Comparison of ENCODE assay signal across 19 mouse cellular contexts in the genomic region with DNA sequence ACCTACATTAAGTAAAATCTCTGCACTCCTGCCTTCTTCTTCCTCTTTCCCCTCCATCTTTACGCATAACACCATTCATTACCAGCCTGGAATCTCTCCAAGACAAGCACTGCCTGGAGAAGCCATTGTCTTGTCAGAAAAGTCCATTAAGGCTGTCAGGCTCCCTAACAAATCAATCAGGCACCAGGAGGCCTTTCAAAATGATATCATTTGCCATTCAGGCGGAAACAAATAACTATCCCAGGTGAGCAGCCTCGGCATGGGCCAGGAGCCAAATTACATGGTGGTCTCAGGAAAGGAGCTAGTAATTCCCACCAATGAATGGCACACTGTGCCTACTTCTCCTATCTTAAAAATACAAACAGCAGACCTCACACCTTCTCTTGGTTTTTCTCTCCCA.
DNase-seq lines count a peak whose midpoint lies in the region; ATAC-seq and TF ChIP-seq lines count a peak whose summit lies in the region.
"Had no signal": no experiment of that assay in that cellular context is flagged by ENCODE, and none has a peak within 500 bp of the region (broad histone marks: within the 10 kb centered on the region; RNA-seq: fewer than 3 reads in every experiment).

No protein-coding gene starts in this region.

- H3K4me3 ChIP-seq in hindbrain, embryonic 12.5 days = no peak overlapping the region
- H3K4me3 ChIP-seq in hindbrain, embryonic 10.5 days = no peak overlapping the region
- no peak overlapping the region for H3K4me3 ChIP-seq in midbrain, embryonic 11.5 days (ENCODE audit: low read depth, low read length)
- H3K4me3 ChIP-seq in midbrain, embryonic 10.5 days = no peak overlapping the region
- H3K4me3 ChIP-seq: heart, embryonic 13.5 days; hindbrain, embryonic 15.5 days had no signal

- H3K27ac ChIP-seq in hindbrain, embryonic 12.5 days = no peak overlapping the region
- H3K27ac ChIP-seq in hindbrain, embryonic 10.5 days = no peak overlapping the region
- H3K27ac ChIP-seq in midbrain, embryonic 11.5 days (ENCODE audit: low read depth, low read length) = no peak overlapping the region
- H3K27ac ChIP-seq in midbrain, embryonic 10.5 days (replicated peaks) = no peak overlapping the region
- H3K27ac ChIP-seq: heart, embryonic 13.5 days; hindbrain, embryonic 15.5 days had no signal

- TF ChIP-seq POLR2A in brain, embryonic 14.5 days (IDR thresholded peaks at IDR 0.05; ENCODE audit: borderline replicate concordance, extremely low read depth, insufficient read depth, insufficient read length, poor library complexity, severe bottlenecking) = no peak

- H3K36me3 ChIP-seq in hindbrain, embryonic 12.5 days = no peaks in the 10 kb centered on the region
- H3K36me3 ChIP-seq in hindbrain, embryonic 10.5 days = no peaks in the 10 kb centered on the region
- H3K36me3 ChIP-seq in midbrain, embryonic 11.5 days (ENCODE audit: control insufficient read depth, insufficient read depth, low read length) = no peaks in the 10 kb centered on the region
- no peaks in the 10 kb centered on the region for H3K36me3 ChIP-seq in midbrain, embryonic 10.5 days
- H3K36me3 ChIP-seq: G1E; heart, embryonic 13.5 days; hindbrain, embryonic 15.5 days had no signal

- ATAC-seq in hindbrain, embryonic 12.5 days (ENCODE audit: low FRiP score) = peak; percentile 29; the same call in 1 of the 2 replicates
- no peak for ATAC-seq in midbrain, embryonic 11.5 days (ENCODE audit: low FRiP score)
- ATAC-seq: CD4-positive, CD25-positive, alpha-beta regulatory T cell, adult 4 months; forebrain, embryonic 16.5 days had no signal

- no peak overlapping the region for H3K9ac ChIP-seq in hindbrain, embryonic 12.5 days
- no peak overlapping the region for H3K9ac ChIP-seq in midbrain, embryonic 11.5 days (ENCODE audit: low read length)
- H3K9ac ChIP-seq: heart, embryonic 13.5 days; hindbrain, embryonic 15.5 days had no signal

- no peak for TF ChIP-seq CTCF in brain, embryonic 14.5 days (IDR thresholded peaks at IDR 0.05; ENCODE audit: borderline replicate concordance, extremely low read depth, insufficient read depth, insufficient read length)

- peak; percentile 9 to 19 for DNase-seq in cerebellum, postnatal 10 days
- no peak for DNase-seq in cerebellum, postnatal 14 days
- no peak for DNase-seq in hindbrain, embryonic 10.5 days (ENCODE audit: low spot score)
- DNase-seq in midbrain, embryonic 11.5 days (ENCODE audit: low spot score, missing footprints) = peak; percentile 31
- no peak for DNase-seq in midbrain, embryonic 10.5 days (ENCODE audit: low spot score)
- DNase-seq in brain, embryonic 14.5 days (ENCODE audit: low read depth) = peak; percentile 68
- DNase-seq: adrenal gland, postnatal 10 days; B cell, adult 2 months; cerebellum, adult 11-12 months; cerebellum, adult 9-10 months; gastrocnemius, postnatal 14 days; heart, postnatal 36 days; kidney, adult 11 months had no signal

- H3K4me2 ChIP-seq in hindbrain, embryonic 12.5 days (replicated peaks) = no peak overlapping the region
- no peak overlapping the region for H3K4me2 ChIP-seq in midbrain, embryonic 11.5 days
- H3K4me2 ChIP-seq: heart, embryonic 13.5 days; hindbrain, embryonic 15.5 days had no signal

- H3K9me3 ChIP-seq in hindbrain, embryonic 12.5 days (replicated peaks) = no peaks in the 10 kb centered on the region
- no peaks in the 10 kb centered on the region for H3K9me3 ChIP-seq in hindbrain, embryonic 10.5 days
- no peaks in the 10 kb centered on the region for H3K9me3 ChIP-seq in midbrain, embryonic 11.5 days (ENCODE audit: control insufficient read depth, low read length)
- no peaks in the 10 kb centered on the region for H3K9me3 ChIP-seq in midbrain, embryonic 10.5 days (replicated peaks)
- H3K9me3 ChIP-seq: heart, embryonic 13.5 days; hindbrain, embryonic 15.5 days had no signal

- H3K27me3 ChIP-seq in hindbrain, embryonic 12.5 days = no peaks in the 10 kb centered on the region
- H3K27me3 ChIP-seq in hindbrain, embryonic 10.5 days (ENCODE audit: insufficient read depth, poor library complexity, severe bottlenecking) = no peaks in the 10 kb centered on the region
- H3K27me3 ChIP-seq in midbrain, embryonic 11.5 days (ENCODE audit: control insufficient read depth, insufficient read depth, low read length) = no peaks in the 10 kb centered on the region
- H3K27me3 ChIP-seq in midbrain, embryonic 10.5 days (ENCODE audit: low read depth, poor library complexity, severe bottlenecking) = no peaks in the 10 kb centered on the region
- H3K27me3 ChIP-seq: hindbrain, embryonic 15.5 days had no signal

- H3K4me1 ChIP-seq in hindbrain, embryonic 12.5 days = 0 out of 2 replicates have a peak, but pooled peaks cover 3% of the 10 kb centered on the region
- H3K4me1 ChIP-seq in hindbrain, embryonic 10.5 days (replicated peaks) = no peaks in the 10 kb centered on the region; the same call in 1 of the 2 replicates
- H3K4me1 ChIP-seq in midbrain, embryonic 11.5 days (ENCODE audit: control insufficient read depth, insufficient read depth, low read length) = no peaks in the 10 kb centered on the region
- H3K4me1 ChIP-seq in midbrain, embryonic 10.5 days = peaks cover under 1% of the 10 kb centered on the region; the same call in 1 of the 2 replicates
- H3K4me1 ChIP-seq: heart, embryonic 13.5 days had no signal

- 44% methylated on average over 3 of the region's 3 CpGs for whole genome bisulfite sequencing in hindbrain, embryonic 12.5 days
- WGBS in hindbrain, embryonic 10.5 days = 54% methylated on average over 3 of the region's 3 CpGs
- 66% methylated on average over 3 of the region's 3 CpGs for WGBS in midbrain, embryonic 11.5 days
- 65% methylated on average over 3 of the region's 3 CpGs for WGBS in midbrain, embryonic 10.5 days

Comparison
In these comparisons a context has a peak if more than half of its experiments do, and no peak if none do; other contexts are left out.
1. DNase-seq: peak in cerebellum, postnatal 10 days (2 of 2), midbrain, embryonic 11.5 days (single experiment) and brain, embryonic 14.5 days (single experiment); none in cerebellum, postnatal 14 days (0 of 2), hindbrain, embryonic 10.5 days (single experiment) and midbrain, embryonic 10.5 days (single experiment).